Mouse (Mus musculus) urinary bladder, postnatal 4 days (tissue): Measurements from ENCODE around the gene Idi1.
"Not testable (repeated sequence)": the region's sequence is repeated elsewhere in the genome, so short reads cannot be mapped to it uniquely, and the experiment has no call there.

Experiments used
- DNase-seq, 2 experiments: peaks; one replicate each; pipeline ENCODE4 v3.0.0; 2021 to 2022; ENCODE audit warnings: low spot score in 2 of 2

Idi1 gene

DNA sequence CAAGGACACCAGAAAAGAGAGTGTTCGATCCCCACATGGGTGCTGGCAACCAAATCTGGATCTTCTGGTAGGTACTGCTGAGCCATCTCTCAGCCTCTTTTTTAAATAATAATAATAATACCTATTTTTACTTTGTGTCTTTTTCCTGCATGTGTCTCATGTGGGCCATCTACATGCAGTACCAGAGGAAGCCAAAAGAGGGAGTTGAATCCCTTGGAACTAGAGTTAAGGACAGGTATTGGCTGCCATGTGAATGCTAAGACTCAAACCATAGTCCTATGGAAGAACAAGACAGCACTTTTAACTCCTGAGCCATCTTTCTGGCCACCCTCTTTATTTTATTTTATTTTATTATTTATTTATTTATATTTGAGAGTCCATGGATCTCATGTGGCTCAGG lies 3.3 kb downstream of the Idi1 start:
- DNase-seq: no peak

DNA sequence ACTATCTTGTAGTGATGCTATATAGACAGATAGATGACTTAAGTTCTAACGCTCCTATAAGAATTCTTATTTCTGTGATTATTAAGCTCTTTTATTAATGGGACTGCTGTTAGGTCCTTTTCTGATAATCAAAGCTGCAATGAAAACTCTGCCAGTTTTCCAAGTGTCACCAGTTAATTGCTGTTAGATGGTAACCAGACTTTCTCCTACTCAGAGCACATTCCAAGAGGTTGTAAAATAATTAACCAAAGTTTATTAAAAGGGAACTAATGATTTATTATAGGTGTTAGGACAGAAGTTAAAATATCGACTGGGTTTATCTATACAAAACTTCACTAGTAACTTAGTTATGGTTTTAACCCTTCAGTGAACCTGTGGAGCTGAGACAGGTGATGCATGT lies 20.7 kb downstream of the Idi1 start:
- not testable (repeated sequence) for DNase-seq

DNA sequence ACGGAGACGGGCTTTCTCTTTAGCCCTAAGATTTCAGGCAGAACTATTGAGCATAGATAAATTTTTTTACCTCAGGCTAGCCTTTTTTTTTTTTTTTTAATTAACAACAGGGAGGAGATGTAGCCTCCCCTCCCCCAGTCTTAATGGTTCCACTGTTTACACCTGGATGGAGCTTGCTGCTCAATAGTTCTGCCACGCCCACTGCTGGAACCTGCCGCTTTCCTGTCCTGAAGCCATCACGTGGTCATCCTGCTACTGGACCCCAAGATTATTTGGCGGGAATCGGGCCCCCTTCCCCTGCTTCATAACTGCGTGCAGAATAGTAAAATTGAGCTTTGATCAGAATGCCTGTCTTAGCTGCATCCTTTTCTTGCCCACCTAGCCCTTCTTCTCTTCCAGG lies 28.6 kb downstream of the Idi1 start:
- DNase-seq: not testable (repeated sequence)

DNA sequence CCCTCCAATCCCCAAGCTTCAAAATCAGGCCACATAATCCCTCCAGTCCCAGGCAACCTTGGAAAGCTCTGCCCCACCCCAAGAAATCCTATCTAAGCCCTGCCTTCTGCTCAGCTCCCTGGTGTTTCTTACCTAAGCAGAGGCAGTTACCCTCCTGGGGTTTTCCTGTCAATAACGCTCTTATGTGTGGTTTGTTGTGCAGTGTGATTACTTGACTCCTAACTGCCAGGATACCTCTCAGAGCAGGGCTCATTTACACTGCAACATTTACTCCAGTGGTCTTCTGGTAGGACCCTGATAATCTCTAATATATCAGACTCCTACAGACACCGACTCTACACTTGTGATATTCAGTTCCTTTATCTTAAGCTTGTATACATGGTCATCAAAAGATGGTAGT lies 48.2 kb downstream of the Idi1 start:
- DNase-seq: no peak

DNA sequence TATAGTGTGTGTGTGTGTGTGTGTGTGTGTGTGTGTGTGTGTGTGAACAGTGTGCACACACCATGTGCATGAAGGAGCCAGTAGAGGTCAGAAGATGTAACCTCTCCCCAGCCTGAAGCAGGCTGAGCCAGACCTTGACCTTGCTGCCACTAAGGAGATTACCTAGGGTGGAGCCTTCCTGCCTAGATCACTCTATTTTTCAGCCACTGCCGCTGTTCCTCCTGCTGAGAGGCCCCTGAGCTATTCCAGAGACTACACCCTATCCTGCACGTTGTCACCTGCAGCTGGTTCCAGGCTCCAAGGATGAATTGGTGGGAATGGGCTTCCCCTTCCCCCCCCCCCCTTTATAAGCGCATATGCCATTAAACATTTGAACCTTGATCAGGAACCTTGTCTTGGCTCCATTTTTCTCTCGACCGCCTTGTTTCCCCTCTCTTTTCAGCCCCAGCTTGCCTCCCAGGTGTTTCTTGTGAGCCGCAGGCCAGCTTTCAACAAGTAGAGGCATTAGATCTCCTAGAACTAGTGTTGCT lies 52.4 kb downstream of the Idi1 start:
- not testable (repeated sequence) for DNase-seq

DNA sequence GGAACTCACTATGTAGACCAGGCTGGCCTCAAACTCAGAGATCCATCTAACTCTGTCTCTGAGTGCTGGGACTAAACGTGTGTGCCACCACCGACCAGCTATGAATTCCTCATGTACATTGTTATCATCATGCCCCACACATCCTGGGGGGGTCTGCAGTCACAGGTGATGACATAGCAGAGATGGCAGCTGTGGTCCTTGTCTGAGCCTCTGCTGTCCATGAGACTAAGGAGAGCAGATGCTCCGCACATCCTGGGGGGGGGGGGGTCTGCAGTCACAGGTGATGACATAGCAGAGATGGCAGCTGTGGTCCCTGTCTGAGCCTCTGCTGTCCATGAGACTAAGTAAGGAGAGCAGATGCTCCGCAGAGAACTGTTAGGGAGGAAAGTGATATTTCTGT lies 55.8 kb downstream of the Idi1 start:
- not testable (repeated sequence) for DNase-seq

DNA sequence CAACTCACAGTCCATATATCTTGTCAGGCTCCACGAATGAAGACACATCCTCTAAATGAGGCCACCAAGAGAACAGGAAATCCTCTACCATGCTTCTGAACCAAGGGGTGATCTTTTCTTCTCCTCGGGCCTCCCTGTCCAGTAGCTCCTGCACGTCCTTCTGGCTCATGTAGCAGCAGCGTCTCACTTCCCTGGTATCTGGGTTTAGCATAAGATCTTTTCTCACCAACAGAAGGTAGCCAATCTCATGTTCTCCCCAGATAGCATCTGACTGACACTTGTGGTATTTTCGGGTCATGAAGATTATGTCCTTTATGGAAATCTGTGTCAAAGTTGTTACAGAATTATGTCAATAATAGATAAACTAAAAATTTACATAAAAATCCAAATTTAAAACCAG lies 56.4 kb downstream of the Idi1 start:
- not testable (repeated sequence) for DNase-seq
